Mouse (Mus musculus): ENCODE data around the gene Trir. TPM values are rescaled to one million over a fixed set of nuclear protein-coding genes. Genes with fewer than 3 reads are reported as not detected.

Gene Trir
- polyA plus RNA-seq, 1 experiment, result 111 TPM

- peak within 1 kb of the TSS; percentile 97 for H3K27ac ChIP-seq (ENCODE audit: insufficient read depth, low read depth, low read length)
- no peaks in the 10 kb centered on the region for H3K27me3 ChIP-seq (replicated peaks; ENCODE audit: control insufficient read depth, insufficient read depth, low read length)
- WGBS, result under 1% methylated on average over 59 of the region's 59 CpGs
- TF ChIP-seq POLR2A (IDR thresholded peaks at IDR 0.05; ENCODE audit: low read depth, low read length) (no peak), CTCF (conservative IDR thresholded peaks at IDR 0.05; ENCODE audit: insufficient read depth, insufficient read length, low read depth, low read length) (no peak)
- peak within 1 kb of the TSS; percentile 97 for H3K4me3 ChIP-seq (ENCODE audit: insufficient read depth, low read depth, low read length)
- peak; percentile 98 for DNase-seq
- no peaks in the 10 kb centered on the region for H3K36me3 ChIP-seq (ENCODE audit: control insufficient read depth, insufficient read depth, low read length)
- peaks cover 24% of the 10 kb centered on the region for H3K4me1 ChIP-seq (ENCODE audit: control insufficient read depth, insufficient read depth, low read length)
Observed at GRCm38 (mm10) chr8:85036718-85037365, 10.2 kb downstream of the Trir start, which contains the start of gene Tnpo2. Gene Tnpo2, plus strand, starts transcription at chr8:85036915.

GRCm38 (mm10) chr8:85037366-85037680 is 10.7 kb downstream of the Trir start:
- Histone ChIP-seq H3K4me3 (ENCODE audit: insufficient read depth, low read depth, low read length) (peak overlapping the region; percentile 97), H3K36me3 (ENCODE audit: control insufficient read depth, insufficient read depth, low read length) (no peaks in the 10 kb centered on the region), H3K4me1 (ENCODE audit: control insufficient read depth, insufficient read depth, low read length) (peaks cover 23% of the 10 kb centered on the region), H3K27me3 (replicated peaks; ENCODE audit: control insufficient read depth, insufficient read depth, low read length) (no peaks in the 10 kb centered on the region), H3K27ac (ENCODE audit: insufficient read depth, low read depth, low read length) (peak overlapping the region; percentile 51)
- no peak for TF ChIP-seq POLR2A (IDR thresholded peaks at IDR 0.05; ENCODE audit: low read depth, low read length)
- TF ChIP-seq CTCF (conservative IDR thresholded peaks at IDR 0.05; ENCODE audit: insufficient read depth, insufficient read length, low read depth, low read length), result no peak
- WGBS, result under 1% methylated on average over 14 of the region's 14 CpGs
- no peak for DNase-seq

GRCm38 (mm10) chr8:85037681-85038531 is 11.3 kb downstream of the Trir start:
- Histone ChIP-seq H3K4me3 (ENCODE audit: insufficient read depth, low read depth, low read length) (peak overlapping the region; percentile 97), H3K36me3 (ENCODE audit: control insufficient read depth, insufficient read depth, low read length) (no peaks in the 10 kb centered on the region), H3K27ac (ENCODE audit: insufficient read depth, low read depth, low read length) (0 out of 2 replicates have a peak overlapping the region, but pooled peaks have one; percentile 5), H3K4me1 (ENCODE audit: control insufficient read depth, insufficient read depth, low read length) (peaks cover 19% of the 10 kb centered on the region), H3K27me3 (replicated peaks; ENCODE audit: control insufficient read depth, insufficient read depth, low read length) (no peaks in the 10 kb centered on the region)
- TF ChIP-seq POLR2A (IDR thresholded peaks at IDR 0.05; ENCODE audit: low read depth, low read length) (no peak), CTCF (conservative IDR thresholded peaks at IDR 0.05; ENCODE audit: insufficient read depth, insufficient read length, low read depth, low read length) (0 out of 2 replicates have a peak, but pooled peaks have one; percentile 20)
- under 1% methylated on average over 54 of the region's 57 CpGs for WGBS
- DNase-seq, result peak; percentile 38

GRCm38 (mm10) chr8:85043619-85044018 is 17.0 kb downstream of the Trir start:
- no peak overlapping the region for H3K4me3 ChIP-seq (ENCODE audit: insufficient read depth, low read depth, low read length)
- H3K4me1 ChIP-seq (ENCODE audit: control insufficient read depth, insufficient read depth, low read length), result peaks cover under 1% of the 10 kb centered on the region; the same call in 1 of the 2 replicates
- no peak for DNase-seq
- H3K27me3 ChIP-seq (replicated peaks; ENCODE audit: control insufficient read depth, insufficient read depth, low read length), result no peaks in the 10 kb centered on the region
- no peak for TF ChIP-seq POLR2A (IDR thresholded peaks at IDR 0.05; ENCODE audit: low read depth, low read length)
- TF ChIP-seq CTCF (conservative IDR thresholded peaks at IDR 0.05; ENCODE audit: insufficient read depth, insufficient read length, low read depth, low read length), result no peak
- H3K36me3 ChIP-seq (ENCODE audit: control insufficient read depth, insufficient read depth, low read length), result no peaks in the 10 kb centered on the region
- 83% methylated on average over 6 of the region's 6 CpGs for WGBS
- no peak overlapping the region for H3K27ac ChIP-seq (ENCODE audit: insufficient read depth, low read depth, low read length)

- H3K27ac ChIP-seq (ENCODE audit: insufficient read depth, low read depth, low read length), result no peak overlapping the region
- WGBS, result 72% methylated on average over 7 of the region's 7 CpGs
- TF ChIP-seq CTCF (conservative IDR thresholded peaks at IDR 0.05; ENCODE audit: insufficient read depth, insufficient read length, low read depth, low read length) (no peak), POLR2A (IDR thresholded peaks at IDR 0.05; ENCODE audit: low read depth, low read length) (no peak)
- peaks cover 5% of the 10 kb centered on the region; the same call in 1 of the 2 replicates for H3K4me1 ChIP-seq (ENCODE audit: control insufficient read depth, insufficient read depth, low read length)
- H3K27me3 ChIP-seq (replicated peaks; ENCODE audit: control insufficient read depth, insufficient read depth, low read length), result no peaks in the 10 kb centered on the region
- no peak for DNase-seq
- no peaks in the 10 kb centered on the region for H3K36me3 ChIP-seq (ENCODE audit: control insufficient read depth, insufficient read depth, low read length)
- no peak overlapping the region for H3K4me3 ChIP-seq (ENCODE audit: insufficient read depth, low read depth, low read length)
Observed at GRCm38 (mm10) chr8:85057367-85057766, 30.7 kb downstream of the Trir start.

- H3K4me1 ChIP-seq (ENCODE audit: control insufficient read depth, insufficient read depth, low read length), result peaks cover 5% of the 10 kb centered on the region; the same call in 1 of the 2 replicates
- peak within 1 kb of the TSS; percentile 74 for H3K4me3 ChIP-seq (ENCODE audit: insufficient read depth, low read depth, low read length)
- TF ChIP-seq CTCF (conservative IDR thresholded peaks at IDR 0.05; ENCODE audit: insufficient read depth, insufficient read length, low read depth, low read length) (no peak), POLR2A (IDR thresholded peaks at IDR 0.05; ENCODE audit: low read depth, low read length) (no peak)
- H3K27ac ChIP-seq (ENCODE audit: insufficient read depth, low read depth, low read length), result no peak within 1 kb of the TSS
- DNase-seq, result peak; percentile 96
- WGBS, result under 1% methylated on average over 52 of the region's 53 CpGs
- H3K27me3 ChIP-seq (replicated peaks; ENCODE audit: control insufficient read depth, insufficient read depth, low read length), result no peaks in the 10 kb centered on the region
- no peaks in the 10 kb centered on the region for H3K36me3 ChIP-seq (ENCODE audit: control insufficient read depth, insufficient read depth, low read length)
Observed at GRCm38 (mm10) chr8:85059879-85060616, 33.4 kb downstream of the Trir start, which contains the start of gene Fbxw9. Gene Fbxw9, plus strand, starts transcription at chr8:85060055.
